Comparison of ENCODE assay signal across 8 mouse cellular contexts in genomic region chr8:13158718-13159376, GRCm38 (mm10). TPM values are rescaled to one million over a fixed set of nuclear protein-coding genes. Genes with fewer than 3 reads are reported as not detected.
DNase-seq lines count a peak whose midpoint lies in the region; ATAC-seq and TF ChIP-seq lines count a peak whose summit lies in the region.

Gene Lamp1, plus strand, starts transcription at chr8:13159161.

- WGBS in forebrain, embryonic 15.5 days = 2% methylated on average over 48 of the region's 50 CpGs
- 1% methylated on average over 49 of the region's 50 CpGs for WGBS in lung, adult 2 months

- in situ Hi-C loops in ES-E14 (cut with MboI; ENCODE audit: low sequenced_read_pairs in 2 of 2, unreplicated experiment in 2 of 2) = no loop called here

- peak within 1 kb of the TSS; percentile 74 for H3K4me2 ChIP-seq in forebrain, embryonic 15.5 days (replicated peaks)

- no peaks in the 10 kb centered on the region for H3K27me3 ChIP-seq in forebrain, embryonic 15.5 days

- DNase-seq in ES-E14 (ENCODE audit: low read depth, low spot score) = peak; percentile 93
- peak; percentile 99 for DNase-seq in cerebellum, adult 11-12 months
- peak; percentile 98 for DNase-seq in heart, postnatal 25 days (ENCODE audit: low spot score)
- DNase-seq in layer of hippocampus, adult 18-20 months (ENCODE audit: low spot score in 2 of 2) = peak; percentile 97 to 99
- peak; percentile 99 for DNase-seq in lung, adult 2 months
- DNase-seq in thymus, adult 18-20 months = peak; percentile 93 to 94

- no peaks in the 10 kb centered on the region for H3K9me3 ChIP-seq in ES-E14 (ENCODE audit: control insufficient read depth, insufficient read depth, low read depth, low read length)
- H3K9me3 ChIP-seq in forebrain, embryonic 15.5 days = no peaks in the 10 kb centered on the region

- peak; percentile 97 for ATAC-seq in forebrain, embryonic 15.5 days (replicated peaks)
- ATAC-seq in neutrophil, adult 5-6 weeks (ENCODE audit: extremely low read depth, insufficient number of reproducible peaks, low FRiP score, poor library complexity, severe bottlenecking) = peak; percentile 44

- H3K27ac ChIP-seq in ES-E14 (ENCODE audit: insufficient read depth, low read depth, low read length, poor library complexity, severe bottlenecking) = peak within 1 kb of the TSS; percentile 61
- H3K27ac ChIP-seq in forebrain, embryonic 15.5 days (replicated peaks) = peak within 1 kb of the TSS; percentile 77

- TF ChIP-seq CTCF in lung, adult 2 months (IDR thresholded peaks at IDR 0.05; ENCODE audit: insufficient read depth, low read length) = no peak

- H3K36me3 ChIP-seq in ES-E14 (ENCODE audit: control insufficient read depth, insufficient read depth, low read length, poor library complexity, severe bottlenecking) = peaks cover 5% of the 10 kb centered on the region; the same call in 1 of the 2 replicates
- H3K36me3 ChIP-seq in forebrain, embryonic 15.5 days = 0 out of 2 replicates have a peak, but pooled peaks cover 4% of the 10 kb centered on the region

- peak; percentile 64; the same call in 1 of the 2 replicates for TF ChIP-seq POLR2A in lung, adult 2 months (IDR thresholded peaks at IDR 0.05; ENCODE audit: borderline replicate concordance, extremely low read depth, low read depth, low read length)

- intact Hi-C loops in heart, postnatal 25 days (cut with DNase I) = loop anchor here (5.0 kb wide), 2 partner anchors 52 to 128 kb away; partner anchors contain the start of genes Cul4a, Dcun1d2, Pcid2 and Tmco3

- peak within 1 kb of the TSS; percentile 99 for H3K9ac ChIP-seq in ES-E14 (ENCODE audit: insufficient read depth, low read depth, low read length, poor library complexity, severe bottlenecking)
- H3K9ac ChIP-seq in forebrain, embryonic 15.5 days (replicated peaks) = peak within 1 kb of the TSS; percentile 89

- peak within 1 kb of the TSS; percentile 84 to 94 for H3K4me3 ChIP-seq in ES-E14 (ENCODE audit: insufficient read depth in 1 of 2, low read depth in 1 of 2, low read length in 2 of 2, poor library complexity in 1 of 2, severe bottlenecking in 1 of 2)
- peak within 1 kb of the TSS; percentile 97 for H3K4me3 ChIP-seq in forebrain, embryonic 15.5 days
- H3K4me3 ChIP-seq in lung, adult 2 months (replicated peaks; ENCODE audit: extremely low read depth, low read depth, low read length) = peak within 1 kb of the TSS; percentile 92

- peaks cover 0 to 6% of the 10 kb centered on the region in 2 experiments; a peak in 2 of 4 replicates for H3K4me1 ChIP-seq in ES-E14 (ENCODE audit: control insufficient read depth in 2 of 2, insufficient read depth in 2 of 2, low read length in 2 of 2, poor library complexity in 1 of 2)
- H3K4me1 ChIP-seq in forebrain, embryonic 15.5 days = peaks cover 21% of the 10 kb centered on the region
- H3K4me1 ChIP-seq in lung, adult 2 months (ENCODE audit: control insufficient read depth, insufficient read depth, low read length) = peaks cover 15% of the 10 kb centered on the region

TF ChIP-seq in ES-E14, 5 proteins besides CTCF, POLR2A, EP300 and RAD21:
- TF ChIP-seq CHD2 (IDR thresholded peaks at IDR 0.05; ENCODE audit: low read depth, low read length) = peak; percentile 99
- no peak for TF ChIP-seq MAFK (IDR thresholded peaks at IDR 0.05; ENCODE audit: insufficient read depth, low read depth, low read length)
- TF ChIP-seq HCFC1 (IDR thresholded peaks at IDR 0.05; ENCODE audit: borderline replicate concordance, insufficient read depth, low read length) = peak; percentile 77; the same call in 1 of the 2 replicates

RNA-seq across cellular contexts. Expression of gene Lamp1, which starts in this region (rescaled TPM):
- 559 and 680 TPM in 2 replicates for total RNA-seq in ES-E14 (2012; rRNA removed)
- 236 and 242 TPM in 2 replicates for polyA plus RNA-seq in forebrain, embryonic 15.5 days (2015; fragmentation: Nextera tagmentation; extraction: Ambion mirVana)
- total RNA-seq in heart, postnatal 25 days (2021) = 100 to 1,000 TPM; 374 to 387 TPM
- 100 to 1,000 TPM; 275 to 276 TPM for total RNA-seq in layer of hippocampus, adult 18-20 months (2021)
- polyA plus RNA-seq in lung, adult 2 months (2012; rRNA removed) = 602 and 729 TPM in 2 replicates
- total RNA-seq in neutrophil, adult 5-6 weeks (2017) = 161 and 169 TPM in 2 replicates

Comparison
In these comparisons a context has a peak if more than half of its experiments do, and no peak if none do; other contexts are left out.
1. Peak in every context shown above with its lines: DNase-seq, ATAC-seq, H3K4me3 ChIP-seq and H3K27ac ChIP-seq.